Mouse (Mus musculus): ENCODE data around the gene Pikfyve.

- TF ChIP-seq POLR2A (IDR thresholded peaks at IDR 0.05; ENCODE audit: extremely low read depth, insufficient read depth, low read length) (no peak), CTCF (IDR thresholded peaks at IDR 0.05; ENCODE audit: low read depth, low read length) (no peak)
Observed at GRCm38 (mm10) chr1:65176912-65177311, 9.6 kb upstream of the Pikfyve start.
